Mouse (Mus musculus) splenic B cell, adult 2 months (primary cell): Measurements from ENCODE around the gene Jmjd8.
A peak's percentile ranks its signal among the peaks of the same experiment; 100 is the strongest.
"Not testable (repeated sequence)": the region's sequence is repeated elsewhere in the genome, so short reads cannot be mapped to it uniquely, and the experiment has no call there.

Experiments
- DNase-seq: peaks from one replicate; pipeline ENCODE4 v3.0.0-alpha.2; 2011; ENCODE audit warnings: low read depth, low spot score
- H3K27me3 ChIP-seq: 2 replicates; pipeline ENCODE4 v1.6.1; 2012; ENCODE audit warnings: mild to moderate bottlenecking, low read length, moderate library complexity, mixed read lengths; ENCODE audit not compliant: control insufficient read depth, poor library complexity, insufficient read depth, severe bottlenecking
- H3K36me3 ChIP-seq: 2 replicates; pipeline ENCODE4 v1.6.1; 2012; ENCODE audit warnings: mild to moderate bottlenecking, low read length, moderate library complexity, mixed read lengths; ENCODE audit not compliant: control insufficient read depth, poor library complexity, insufficient read depth, severe bottlenecking

The Jmjd8 gene

DNA sequence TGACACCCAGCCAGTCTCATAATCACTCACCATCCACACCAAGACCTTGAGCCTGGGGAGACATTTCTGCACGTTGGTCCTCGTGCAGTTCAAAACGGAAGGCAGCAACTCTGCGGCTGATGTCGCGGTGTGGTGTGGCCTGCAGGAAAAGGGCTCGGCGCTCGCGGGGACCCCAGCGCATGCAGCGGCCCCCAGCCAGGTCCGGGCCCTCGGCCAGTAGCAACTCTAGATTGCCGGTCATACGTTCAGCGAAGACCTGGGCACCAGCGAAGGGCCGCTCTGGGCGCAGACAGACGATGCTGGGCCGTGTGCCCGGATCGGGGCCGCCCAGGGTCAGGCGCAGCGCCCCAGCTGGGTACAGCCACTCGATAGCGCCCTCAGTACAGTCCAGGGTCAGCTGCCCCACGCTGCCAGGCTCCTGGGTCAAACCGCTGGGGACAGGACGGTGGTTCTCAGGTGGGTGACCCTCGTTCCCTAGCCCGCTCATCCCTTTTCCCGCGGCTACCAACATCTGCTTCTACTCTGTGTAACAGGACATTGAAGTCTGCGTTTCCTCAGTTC is 32.4 kb upstream of the Jmjd8 start:
- no peak for DNase-seq
- H3K36me3 ChIP-seq, result no peaks in the 10 kb centered on the region
- no peaks in the 10 kb centered on the region for H3K27me3 ChIP-seq

DNA sequence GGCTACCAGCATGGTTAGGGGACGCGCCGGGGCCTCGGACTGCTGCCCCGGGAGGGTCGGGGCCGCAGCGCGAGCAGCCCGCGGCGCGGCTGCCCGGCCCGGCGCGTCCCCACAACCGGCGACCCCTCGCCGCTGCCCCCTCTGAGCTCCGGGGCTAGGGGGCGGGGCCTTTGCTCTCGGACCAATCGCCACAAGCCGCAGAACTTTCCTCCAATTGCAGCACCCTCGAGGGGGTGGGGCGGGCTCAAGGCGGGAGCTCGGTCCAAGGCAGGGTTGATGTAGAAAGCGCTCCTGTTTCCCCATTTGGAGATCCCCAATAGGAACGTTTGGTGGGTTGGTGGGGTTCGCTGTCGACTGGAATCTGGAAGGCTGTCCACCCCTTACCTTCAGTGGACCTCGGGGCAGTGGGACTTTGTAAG is 31.7 kb upstream of the Jmjd8 start, which contains the start of gene Metrn:
Metrn (minus strand) TSS at position 186 of the 419 bp plus-strand sequence.
- no peaks in the 10 kb centered on the region for H3K27me3 ChIP-seq
- peak; percentile 81 for DNase-seq
- H3K36me3 ChIP-seq, result no peaks in the 10 kb centered on the region

- peak; percentile 89 for DNase-seq
- H3K27me3 ChIP-seq, result no peaks in the 10 kb centered on the region
- H3K36me3 ChIP-seq, result no peaks in the 10 kb centered on the region
Measured at GRCm38 (mm10) chr17:25801029-25801428, 27.6 kb upstream of the Jmjd8 start.

GRCm38 (mm10) chr17:25802825-25803517 is 25.7 kb upstream of the Jmjd8 start:
- no peak for DNase-seq
- H3K27me3 ChIP-seq, result no peaks in the 10 kb centered on the region
- H3K36me3 ChIP-seq, result no peaks in the 10 kb centered on the region

- Histone ChIP-seq H3K36me3 (no peaks in the 10 kb centered on the region), H3K27me3 (no peaks in the 10 kb centered on the region; the same call in 1 of the 2 replicates)
- no peak for DNase-seq
Measured at GRCm38 (mm10) chr17:25806507-25806906, 22.2 kb upstream of the Jmjd8 start.

DNA sequence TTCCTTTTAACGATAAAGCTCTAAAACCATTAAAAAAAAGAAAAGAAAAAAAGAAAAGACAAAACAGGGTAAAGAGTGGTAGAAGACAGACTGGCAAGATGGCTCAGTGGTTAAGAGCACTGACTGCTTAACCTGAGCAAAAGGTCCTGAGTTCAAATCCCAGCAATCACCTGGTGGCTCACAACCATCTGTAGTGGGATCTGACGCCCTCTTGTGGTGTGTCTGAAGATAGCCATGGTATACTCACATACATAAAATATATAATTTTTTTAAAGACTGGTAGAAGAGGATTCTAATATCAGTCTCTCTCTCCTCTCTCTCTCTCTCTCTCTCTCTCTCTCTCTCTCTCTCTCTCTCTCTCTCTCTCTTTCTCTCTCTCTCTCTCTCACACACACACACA is 21.2 kb upstream of the Jmjd8 start:
- DNase-seq, H3K36me3 ChIP-seq, H3K27me3 ChIP-seq: not testable (repeated sequence)

- DNase-seq, result no peak
- no peaks in the 10 kb centered on the region; the same call in 1 of the 2 replicates for H3K27me3 ChIP-seq
- H3K36me3 ChIP-seq, result no peaks in the 10 kb centered on the region
Measured at GRCm38 (mm10) chr17:25808028-25808427, 20.6 kb upstream of the Jmjd8 start.

GRCm38 (mm10) chr17:25808789-25809605 is 19.7 kb upstream of the Jmjd8 start, which contains the start of gene Fbxl16:
Fbxl16 (plus strand) TSS chr17:25809085.
- DNase-seq, result peak; percentile 28
- Histone ChIP-seq H3K36me3 (no peaks in the 10 kb centered on the region), H3K27me3 (no peaks in the 10 kb centered on the region; the same call in 1 of the 2 replicates)

GRCm38 (mm10) chr17:25809606-25810340 is 18.9 kb upstream of the Jmjd8 start:
- no peak for DNase-seq
- H3K36me3 ChIP-seq, result no peaks in the 10 kb centered on the region
- H3K27me3 ChIP-seq, result no peaks in the 10 kb centered on the region; the same call in 1 of the 2 replicates

- no peak for DNase-seq
- Histone ChIP-seq H3K27me3 (no peaks in the 10 kb centered on the region; the same call in 1 of the 2 replicates), H3K36me3 (no peaks in the 10 kb centered on the region)
Measured at GRCm38 (mm10) chr17:25810890-25811289, 17.8 kb upstream of the Jmjd8 start.

DNA sequence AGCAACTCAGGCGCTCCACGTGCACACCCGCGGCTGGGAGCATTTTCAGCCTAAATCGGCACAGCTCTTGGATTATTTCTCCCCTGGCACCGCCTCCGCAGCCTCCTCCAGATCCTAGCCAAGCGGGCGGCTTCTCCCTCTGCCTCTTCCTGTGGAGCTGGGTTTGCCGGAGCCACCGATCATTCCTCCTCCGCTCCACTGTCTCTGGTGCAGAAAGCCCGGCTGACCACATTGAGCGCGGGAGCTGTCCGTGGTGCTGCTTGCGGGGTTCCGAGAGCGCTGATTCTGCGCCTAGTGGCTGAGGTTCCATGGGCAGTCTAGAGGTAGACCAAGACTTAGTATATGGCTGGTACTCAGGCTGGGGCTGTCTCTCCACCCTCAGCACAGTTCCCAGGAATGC is 15.2 kb upstream of the Jmjd8 start:
- DNase-seq, result peak; percentile 85
- H3K27me3 ChIP-seq, result no peaks in the 10 kb centered on the region; the same call in 1 of the 2 replicates
- no peaks in the 10 kb centered on the region for H3K36me3 ChIP-seq

DNA sequence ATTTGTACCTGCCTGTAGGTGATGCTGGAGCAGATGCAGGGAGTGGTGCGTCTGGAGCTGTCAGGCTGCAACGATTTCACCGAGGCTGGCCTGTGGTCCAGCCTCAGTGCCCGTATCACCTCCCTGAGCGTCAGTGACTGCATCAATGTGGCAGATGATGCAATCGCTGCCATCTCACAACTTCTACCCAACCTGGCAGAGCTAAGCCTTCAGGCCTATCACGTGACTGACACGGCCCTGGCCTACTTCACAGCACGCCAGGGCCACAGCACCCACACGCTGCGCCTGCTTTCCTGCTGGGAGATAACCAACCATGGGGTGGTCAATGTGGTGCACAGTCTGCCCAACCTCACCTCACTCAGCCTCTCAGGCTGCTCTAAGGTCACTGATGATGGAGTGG is 11.0 kb upstream of the Jmjd8 start:
- H3K36me3 ChIP-seq, result no peaks in the 10 kb centered on the region
- no peak for DNase-seq

GRCm38 (mm10) chr17:25818851-25819780 is 9.6 kb upstream of the Jmjd8 start:
- Histone ChIP-seq H3K36me3 (no peaks in the 10 kb centered on the region), H3K27me3 (no peaks in the 10 kb centered on the region; the same call in 1 of the 2 replicates)
- no peak for DNase-seq

More for the DNA sequence above, 11.0 kb upstream of the Jmjd8 start:
- no peaks in the 10 kb centered on the region; the same call in 1 of the 2 replicates for H3K27me3 ChIP-seq
